Mouse (Mus musculus): Measurements from ENCODE around the gene Map3k1. TPM values are rescaled to one million over a fixed set of nuclear protein-coding genes. Genes with fewer than 3 reads are reported as not detected.

Gene Map3k1
- total RNA-seq, 2 experiments from 2014 or later: 82.1 to 87.5 TPM

DNA sequence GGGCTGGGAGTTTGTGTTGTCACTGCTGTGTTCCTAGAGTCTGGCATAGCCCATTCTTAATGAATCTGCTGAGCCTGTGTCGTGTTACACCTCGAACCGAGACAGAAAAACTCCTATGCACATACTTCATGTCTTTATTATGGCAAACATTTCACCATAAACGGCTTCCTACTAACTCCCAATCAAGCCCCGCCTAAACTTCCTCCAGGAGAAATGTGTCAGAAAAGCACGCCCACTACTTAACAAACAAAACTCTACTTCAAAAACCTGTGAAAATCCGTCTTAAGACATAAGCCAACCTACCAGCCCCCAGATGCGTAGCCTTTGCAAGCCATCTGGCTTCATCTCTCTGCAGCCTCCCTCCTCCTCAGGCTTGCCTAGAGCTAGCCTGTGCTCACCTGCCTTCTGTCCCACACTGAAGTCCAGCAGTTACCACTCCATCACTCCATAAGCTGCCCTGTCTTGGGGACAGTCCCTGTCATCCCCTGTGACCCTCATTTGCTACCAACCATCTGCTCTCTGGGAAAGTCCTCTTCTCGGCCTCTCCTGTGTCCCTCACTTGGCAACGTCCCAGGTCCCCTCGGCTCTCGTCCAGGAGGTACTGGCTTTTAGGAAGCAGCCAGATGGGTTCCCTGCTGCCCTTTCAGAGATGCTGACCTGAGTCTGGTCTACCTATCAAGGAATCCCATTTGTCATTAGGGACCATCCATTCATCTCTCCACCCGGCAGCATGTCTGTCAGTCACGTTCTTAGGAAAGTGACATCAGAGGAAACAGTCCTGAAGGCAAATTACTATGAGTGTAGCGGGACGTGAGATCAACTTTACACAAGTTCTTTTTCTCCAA, 16.4 kb downstream of the Map3k1 start:
- DNase-seq (ENCODE audit: low spot score in 2 of 2): no peak

DNA sequence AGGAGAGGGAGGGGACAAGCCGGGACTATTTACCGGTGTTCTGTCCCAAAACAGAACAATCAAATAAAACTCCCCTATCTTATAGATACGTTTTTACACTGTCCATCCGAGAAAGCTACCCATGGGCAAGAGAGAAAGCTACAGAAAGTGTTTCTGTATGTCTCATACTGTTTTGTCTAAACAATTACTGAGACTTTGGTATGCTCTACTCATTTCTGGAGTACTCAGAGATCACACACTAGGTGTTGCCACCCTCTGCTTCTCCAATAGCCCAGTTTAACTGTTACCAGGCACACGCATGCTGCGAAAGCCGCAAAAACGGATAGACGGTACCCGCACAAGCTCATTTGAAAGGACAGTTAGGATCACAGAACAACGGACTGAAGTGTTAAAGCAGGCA, 17.2 kb downstream of the Map3k1 start:
- no peak for DNase-seq (ENCODE audit: low spot score in 2 of 2)

DNA sequence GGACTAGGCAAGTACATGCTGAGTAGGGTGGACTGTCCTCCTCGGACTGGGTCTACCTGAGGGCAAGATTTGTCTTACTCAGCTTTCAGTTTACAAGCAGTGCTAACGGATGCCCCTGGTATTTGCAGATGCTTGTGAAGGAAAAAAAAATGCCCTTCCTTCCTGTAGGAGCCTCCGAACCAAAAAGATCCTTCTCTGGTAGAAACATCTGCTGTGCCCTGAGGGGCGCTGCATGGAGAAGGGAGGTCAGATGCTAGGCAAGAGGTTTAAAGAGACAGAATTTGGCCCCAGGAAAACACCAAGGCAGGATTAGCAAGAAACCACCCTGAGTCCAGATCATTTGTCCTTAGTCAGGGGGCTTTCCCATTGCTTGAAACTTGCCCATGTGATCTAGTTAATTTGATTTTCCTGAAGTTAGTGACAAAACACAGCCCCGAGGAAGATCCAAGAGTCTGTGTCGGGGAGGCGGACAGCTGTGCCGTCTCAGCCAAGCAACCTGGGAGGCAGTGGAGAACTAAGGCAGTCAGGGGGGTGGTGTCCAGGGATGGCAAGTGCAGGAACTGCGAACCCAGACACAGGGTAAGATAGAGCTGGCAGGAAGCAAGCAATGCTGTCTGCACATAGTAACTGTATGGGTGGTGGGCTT, 19.2 kb downstream of the Map3k1 start:
- no peak for DNase-seq (ENCODE audit: low spot score in 2 of 2)

DNA sequence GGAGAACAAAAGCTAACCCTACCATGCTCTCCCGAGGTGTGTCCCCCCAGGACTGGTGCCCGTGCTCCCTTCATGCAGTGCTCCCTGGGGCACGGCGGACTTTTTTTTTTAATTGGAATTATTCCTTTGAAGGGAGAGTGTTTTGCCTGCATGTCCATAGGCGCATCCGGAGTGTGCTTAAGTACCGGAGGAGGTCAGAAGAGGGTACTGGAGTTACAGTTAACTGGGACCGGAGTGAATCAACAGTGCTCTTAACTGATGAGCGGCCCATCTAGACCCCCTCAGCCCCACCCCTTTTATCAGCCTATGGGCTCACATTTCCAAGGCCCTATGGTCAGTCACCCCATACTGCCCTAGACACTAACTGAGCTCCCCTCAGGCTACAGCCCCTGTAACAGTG, 19.9 kb downstream of the Map3k1 start:
- DNase-seq (ENCODE audit: low spot score in 2 of 2): no peak

DNA sequence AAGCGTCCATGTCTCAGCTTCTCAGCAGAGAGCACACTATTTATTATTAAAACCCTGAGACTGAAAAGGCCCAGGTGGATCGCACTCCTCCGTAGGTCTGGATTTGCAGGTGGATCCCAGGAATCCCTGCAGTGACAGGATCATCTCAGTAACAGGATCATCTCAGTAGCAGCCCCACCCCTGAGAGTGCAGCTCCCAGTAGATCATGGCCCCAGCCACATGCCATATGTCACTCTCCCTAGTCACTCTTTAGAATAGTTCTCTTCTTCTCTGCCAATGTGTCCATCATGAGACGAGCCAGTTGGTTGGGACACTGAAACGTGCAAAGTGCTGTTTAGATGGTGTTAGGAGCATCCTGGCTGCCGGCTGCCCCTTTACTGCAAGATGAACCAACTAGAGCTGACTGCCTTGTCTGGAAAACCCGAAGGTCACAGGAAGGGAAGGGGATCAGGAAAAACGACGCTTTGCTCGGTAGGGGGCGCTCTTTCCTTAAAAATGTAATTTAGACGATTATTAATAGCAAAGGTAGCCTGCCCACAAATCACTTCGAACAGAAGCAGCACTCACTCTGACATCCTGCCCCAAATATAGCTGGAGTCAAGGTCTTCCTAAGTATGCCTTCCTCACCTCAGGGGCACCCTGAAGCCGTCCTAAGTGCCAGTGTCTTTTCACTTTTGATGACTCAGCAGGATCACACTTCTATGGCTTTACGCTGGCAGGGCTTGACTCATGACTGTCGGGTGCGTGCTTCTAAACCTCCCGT, 20.8 kb downstream of the Map3k1 start:
- peak; percentile 56 to 82 for DNase-seq (ENCODE audit: low spot score in 2 of 2)

DNA sequence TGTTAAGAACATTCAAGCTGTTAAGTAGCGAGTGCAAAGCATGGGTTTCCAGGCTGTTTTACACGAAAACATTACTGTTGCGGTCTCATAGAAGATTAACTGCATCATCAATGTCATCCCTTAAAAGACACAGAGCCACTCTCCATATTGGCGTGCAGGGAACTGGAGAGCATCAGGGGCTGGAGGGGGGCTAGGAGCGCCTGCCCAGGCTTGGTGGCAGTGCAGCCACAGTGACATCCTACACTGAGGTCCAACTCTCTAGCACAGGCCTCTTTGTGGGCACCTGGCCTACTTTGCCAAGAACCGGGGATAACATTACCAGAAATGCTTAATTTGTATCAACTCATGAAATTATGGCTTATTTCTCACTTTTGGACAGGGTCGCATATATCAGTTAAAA, 22.2 kb downstream of the Map3k1 start:
- no peak for DNase-seq (ENCODE audit: low spot score in 2 of 2)

DNA sequence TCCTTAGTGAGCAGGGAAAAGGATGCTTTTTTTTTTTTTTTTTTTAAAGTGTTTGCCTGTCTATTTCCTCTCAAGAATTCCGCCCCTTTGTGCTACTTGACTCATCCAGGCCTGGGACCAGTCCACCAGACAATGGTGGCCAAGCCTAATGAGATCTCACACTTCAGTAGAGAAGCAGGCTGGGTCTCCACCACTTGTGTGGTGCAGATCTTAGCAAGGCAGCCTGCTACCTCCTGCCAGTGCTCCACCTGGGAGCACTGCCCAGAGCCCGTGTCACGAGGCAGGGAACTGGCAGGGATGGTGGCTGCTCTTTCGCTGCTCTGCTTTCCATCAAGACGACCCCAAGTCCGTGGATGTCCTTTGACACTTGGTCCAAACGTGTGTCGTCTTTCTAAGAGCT, 25.3 kb downstream of the Map3k1 start:
- no peak for DNase-seq (ENCODE audit: low spot score in 2 of 2)

DNA sequence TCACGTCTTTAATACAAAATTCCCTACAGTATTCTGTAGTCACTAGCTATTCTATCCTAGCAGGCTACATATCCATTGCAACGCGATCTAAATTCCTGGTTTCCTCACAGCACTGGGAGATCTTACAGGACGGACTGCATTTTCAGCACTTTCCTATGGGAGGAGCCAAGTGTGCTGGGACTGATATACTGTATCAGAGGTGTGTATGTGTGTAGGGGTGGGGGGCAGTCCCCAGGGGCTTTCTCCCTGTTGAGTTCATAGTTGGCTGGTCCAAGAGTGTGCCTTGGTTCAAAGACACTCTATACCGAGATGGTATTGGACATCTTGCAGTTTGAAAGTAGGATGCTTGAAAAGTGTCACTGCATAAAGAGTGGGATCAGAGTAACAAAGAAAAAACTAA, 29.3 kb downstream of the Map3k1 start:
- DNase-seq (ENCODE audit: low spot score in 2 of 2): no peak

DNA sequence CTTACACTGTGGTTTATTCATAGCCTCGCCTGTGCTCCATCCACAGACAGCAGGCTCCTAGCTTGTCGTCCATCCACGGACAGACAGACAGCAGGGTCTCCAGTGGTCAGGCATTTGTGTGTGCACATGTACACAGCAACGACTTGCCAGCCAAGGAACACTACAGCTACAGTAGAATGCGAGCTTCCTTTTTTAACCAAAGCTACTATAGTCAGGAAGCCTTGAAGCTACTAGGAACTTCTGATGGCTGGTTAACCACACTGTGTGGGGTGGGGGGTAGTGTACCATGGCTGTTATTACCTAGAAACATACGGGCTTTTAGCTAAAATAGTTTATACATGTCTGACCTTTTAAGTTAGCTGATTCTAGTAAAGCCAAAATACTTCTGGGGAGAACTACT, 30.2 kb downstream of the Map3k1 start:
- no peak for DNase-seq (ENCODE audit: low spot score in 2 of 2)

DNA sequence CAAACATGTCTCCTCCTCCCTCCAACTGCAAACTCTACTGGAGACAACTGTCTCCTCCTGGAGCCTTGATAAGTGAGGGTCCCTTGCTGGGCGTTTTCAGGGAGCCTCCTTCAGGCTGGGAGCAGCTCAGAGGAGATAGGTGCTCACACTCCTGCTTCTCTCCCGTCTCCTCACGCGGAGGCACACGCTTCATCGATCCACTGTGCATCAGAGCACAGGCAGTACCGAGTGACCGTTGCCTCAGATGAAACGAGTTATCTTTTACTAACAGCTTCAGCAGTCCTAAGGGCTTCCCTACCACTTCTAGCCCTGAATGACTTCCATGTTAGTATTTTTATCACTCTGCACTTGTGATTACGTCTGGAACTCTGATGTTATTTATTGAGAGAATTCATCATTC, 30.9 kb downstream of the Map3k1 start:
- DNase-seq (ENCODE audit: low spot score in 2 of 2): no peak

DNA sequence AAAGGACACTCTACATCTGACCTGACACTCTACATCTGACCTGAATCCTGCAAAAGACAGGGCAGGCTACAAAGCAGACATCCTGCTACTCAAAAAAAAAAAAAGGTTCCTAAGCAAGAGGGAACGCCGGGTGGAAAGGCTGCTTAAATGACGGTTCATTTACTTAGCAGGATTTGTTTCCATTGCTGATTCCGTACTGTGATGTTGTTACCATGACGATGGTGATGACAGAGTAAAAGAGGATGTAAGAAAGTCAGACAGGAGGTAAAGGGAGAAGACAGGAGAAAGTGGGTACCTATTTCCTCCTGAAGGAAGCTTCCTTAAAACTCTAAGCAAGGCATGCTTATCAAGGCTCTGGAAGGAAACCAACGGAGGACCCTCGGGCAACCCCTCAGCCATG, 31.6 kb downstream of the Map3k1 start:
- DNase-seq (ENCODE audit: low spot score in 2 of 2): no peak

DNA sequence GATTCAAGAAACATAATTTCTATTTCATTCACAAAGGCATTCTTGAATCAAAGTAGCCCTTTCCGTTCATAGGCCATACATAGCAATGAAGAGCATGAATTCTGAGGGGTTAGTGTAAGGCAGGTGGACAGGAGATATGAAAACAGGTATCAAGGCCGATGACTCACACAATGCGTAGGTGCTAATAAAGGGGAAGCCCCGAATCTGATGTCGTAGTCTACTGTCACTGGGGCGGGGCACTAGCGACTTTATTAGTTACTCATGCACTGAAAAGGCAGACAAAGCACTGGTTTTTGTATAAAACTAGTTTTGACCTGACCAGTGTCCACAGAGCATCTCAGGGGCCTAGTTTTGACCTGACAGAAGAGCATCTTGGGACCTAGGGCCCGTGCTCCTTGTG, 36.7 kb downstream of the Map3k1 start:
- no peak for DNase-seq (ENCODE audit: low spot score in 2 of 2)

DNA sequence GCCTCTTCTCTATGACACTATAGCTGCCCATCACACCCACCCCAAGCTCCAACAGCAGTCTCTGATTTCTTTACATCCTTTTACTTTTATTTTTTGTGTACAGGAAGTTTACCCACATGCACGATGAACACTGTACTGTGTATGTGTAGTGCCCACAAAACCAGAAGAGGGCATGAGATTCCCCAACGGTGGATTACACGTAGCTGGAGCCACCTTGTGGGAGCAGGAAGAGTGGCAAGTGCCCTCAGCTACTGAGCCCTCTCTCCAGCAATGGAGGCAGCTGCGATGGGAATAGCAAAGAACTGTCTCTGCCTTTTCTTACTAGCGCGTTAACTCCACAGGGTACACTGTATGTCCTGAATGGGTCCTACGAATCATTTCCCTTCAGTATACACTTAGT, 37.6 kb downstream of the Map3k1 start:
- no peak for DNase-seq (ENCODE audit: low spot score in 2 of 2)

DNA sequence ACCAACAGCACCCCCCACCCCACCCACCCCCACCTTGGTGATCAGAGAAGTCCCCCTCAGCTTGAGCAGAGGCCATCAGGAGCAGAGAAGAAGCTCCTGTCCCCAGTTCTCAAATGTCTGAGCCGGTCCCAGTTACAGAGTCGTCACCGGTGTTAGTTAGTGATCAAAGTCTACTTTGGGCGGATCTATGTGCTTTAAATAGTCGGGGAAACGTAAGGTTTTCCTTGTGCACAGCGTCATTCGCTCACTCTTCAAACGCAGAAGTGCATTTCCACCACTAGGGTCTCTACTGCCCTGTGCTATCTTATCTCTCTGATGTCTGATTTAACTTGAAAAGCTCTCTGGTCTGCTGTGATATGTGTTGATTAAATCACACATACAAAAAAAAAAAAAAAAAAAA, 38.0 kb downstream of the Map3k1 start:
- no peak for DNase-seq (ENCODE audit: low spot score in 2 of 2)

DNA sequence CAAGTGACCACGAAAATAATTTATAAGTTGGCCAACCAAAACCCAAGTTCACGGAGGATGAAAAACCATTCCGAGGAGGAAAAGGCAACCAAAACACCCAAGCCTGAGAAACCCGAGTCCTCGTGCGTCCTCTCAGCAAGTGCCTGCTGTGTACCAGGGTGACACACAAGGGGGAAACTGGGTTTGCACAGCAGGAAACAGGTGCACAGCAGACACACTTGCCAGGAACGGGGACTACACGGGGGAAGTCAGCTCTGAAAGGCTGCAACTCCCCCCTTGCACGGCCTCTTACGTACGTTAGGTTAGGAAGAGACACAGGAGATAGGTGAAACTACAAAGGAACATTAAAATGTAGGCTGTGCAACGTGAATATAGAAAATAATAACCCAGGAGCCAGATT, 46.3 kb downstream of the Map3k1 start:
- DNase-seq (ENCODE audit: low spot score in 2 of 2): no peak

DNA sequence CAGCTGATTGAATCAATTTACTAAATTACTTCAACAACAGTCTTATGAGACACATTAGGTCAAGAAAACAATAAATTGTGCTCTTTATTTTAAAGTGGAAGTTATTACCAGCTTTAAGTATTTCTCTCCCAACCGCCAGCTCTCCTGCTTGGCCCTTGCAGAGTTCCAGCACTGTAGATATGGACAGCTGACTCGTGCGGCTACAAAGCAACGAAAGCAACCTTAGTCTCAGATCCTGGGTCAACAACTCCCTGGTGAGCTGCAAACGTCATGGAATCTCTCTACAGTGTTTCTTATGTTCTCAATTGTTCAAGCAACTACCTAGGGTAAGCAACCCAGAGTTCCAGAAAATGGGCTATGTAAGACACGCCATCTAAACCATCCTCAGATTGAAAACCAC, 51.8 kb downstream of the Map3k1 start:
- DNase-seq (ENCODE audit: low spot score in 2 of 2): no peak

DNA sequence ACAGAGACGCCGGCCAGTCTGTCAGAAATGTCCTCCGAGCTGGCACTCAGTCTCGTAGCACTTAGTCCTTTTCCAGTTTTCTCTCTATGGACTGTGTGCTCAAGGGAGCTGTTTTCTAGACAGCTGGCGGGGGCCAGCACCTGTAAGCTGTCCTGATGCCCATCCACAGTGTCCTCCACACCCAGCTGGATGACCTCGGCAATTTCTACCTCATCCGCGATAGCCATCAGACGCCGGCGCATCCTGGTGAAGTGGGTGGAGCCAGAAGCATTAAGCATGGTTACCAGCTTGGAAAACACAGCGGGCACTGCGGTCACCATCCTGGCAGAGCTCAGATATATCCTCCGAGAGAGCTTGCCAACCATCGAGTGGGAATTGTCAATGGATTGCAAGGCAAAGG, 52.9 kb downstream of the Map3k1 start:
- no peak for DNase-seq (ENCODE audit: low spot score in 2 of 2)

DNA sequence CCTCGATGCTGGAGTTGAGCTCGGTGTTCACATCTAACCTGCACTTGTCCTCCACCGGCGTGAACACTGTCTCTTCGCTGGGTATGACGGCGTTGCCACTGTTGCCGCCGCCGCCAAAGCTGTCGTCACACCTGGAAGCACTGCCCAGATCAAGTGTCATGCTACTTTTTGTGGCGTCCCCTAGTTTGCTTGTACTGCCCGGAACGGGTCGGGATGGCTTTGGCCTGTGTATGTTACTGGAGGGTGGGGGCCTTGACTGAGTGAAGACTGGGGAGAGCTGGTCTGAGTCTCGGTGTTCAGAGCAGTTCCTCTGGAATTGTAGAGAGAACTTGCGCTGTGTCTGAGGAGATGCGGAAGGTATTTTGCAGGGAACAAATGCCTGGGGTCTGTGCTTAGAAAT, 53.4 kb downstream of the Map3k1 start:
- DNase-seq (ENCODE audit: low spot score in 2 of 2): no peak

DNA sequence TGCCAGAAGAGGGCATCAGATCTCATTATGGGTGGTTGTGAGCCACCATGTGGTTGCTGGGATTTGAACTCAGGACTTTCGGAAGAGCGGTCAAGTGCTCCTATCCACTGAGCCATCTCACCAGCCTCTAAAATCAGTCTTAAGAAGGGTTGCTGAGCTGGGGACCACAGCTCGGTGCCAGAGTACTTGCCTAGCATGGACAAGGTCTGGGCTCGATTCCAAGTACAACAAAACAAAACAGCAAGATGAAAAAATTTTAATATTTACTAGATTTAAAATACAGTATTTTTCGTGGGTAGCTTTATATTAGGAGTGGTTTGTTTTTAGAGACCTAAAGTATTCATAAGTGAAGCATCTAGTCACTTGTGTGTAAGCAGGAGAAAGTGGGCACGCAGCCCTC, 55.5 kb downstream of the Map3k1 start:
- DNase-seq (ENCODE audit: low spot score in 2 of 2): no peak

DNA sequence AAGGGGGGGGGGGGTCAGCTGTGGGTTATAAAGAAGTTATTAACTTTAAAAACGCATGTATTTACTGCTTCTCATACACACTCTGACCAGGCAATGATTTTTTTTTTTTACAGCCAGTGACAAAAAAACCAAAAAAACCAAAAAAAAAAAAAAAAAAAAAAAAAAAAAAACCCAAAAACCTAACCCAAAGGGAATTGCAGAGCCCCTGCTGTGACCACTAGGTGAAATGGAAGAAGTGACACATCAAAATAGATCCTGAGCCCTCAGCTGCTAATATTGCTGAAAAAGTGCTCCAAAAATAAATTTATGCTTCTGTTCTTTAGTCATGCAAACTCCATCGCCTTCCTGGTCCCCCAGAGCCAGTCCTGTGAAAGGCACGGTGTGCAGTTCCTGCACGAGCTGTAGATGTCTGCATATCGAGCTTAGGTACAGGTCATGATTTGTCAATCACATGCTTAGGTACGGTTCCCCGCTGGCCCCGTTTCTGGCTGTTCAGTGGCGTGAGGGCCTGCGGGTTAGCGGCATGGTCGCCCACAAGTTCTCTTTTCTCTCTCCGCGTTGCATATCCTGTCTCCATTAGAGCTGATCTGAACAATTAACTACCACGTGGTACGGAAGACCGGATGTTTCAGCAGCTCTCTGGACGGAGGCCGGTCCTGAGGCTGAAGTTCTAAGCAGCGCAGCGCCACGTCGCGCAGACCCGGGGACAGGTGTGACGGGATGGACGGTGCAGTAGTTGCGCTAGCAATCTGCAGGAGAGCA, 60.3 kb downstream of the Map3k1 start:
- no peak for DNase-seq (ENCODE audit: low spot score in 2 of 2)

DNA sequence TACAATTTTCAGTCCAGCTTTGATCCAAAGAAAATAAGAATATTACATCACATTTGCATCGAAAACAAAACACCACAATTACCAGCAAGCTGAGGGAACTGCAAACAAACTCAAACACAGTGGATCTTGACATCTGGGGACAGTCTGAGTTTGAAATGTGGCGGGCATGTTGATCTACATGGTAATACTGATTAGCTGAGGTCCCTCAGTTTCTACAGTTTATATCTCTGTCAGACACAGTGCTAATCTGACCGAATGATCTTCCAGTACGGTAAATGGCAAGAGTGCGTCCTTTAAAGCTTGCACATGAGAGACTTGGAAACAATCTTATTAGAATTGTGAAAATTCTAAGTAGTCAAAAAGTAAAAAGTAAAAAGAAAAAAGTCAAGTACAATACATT, 62.0 kb downstream of the Map3k1 start:
- no peak for DNase-seq (ENCODE audit: low spot score in 2 of 2)

DNA sequence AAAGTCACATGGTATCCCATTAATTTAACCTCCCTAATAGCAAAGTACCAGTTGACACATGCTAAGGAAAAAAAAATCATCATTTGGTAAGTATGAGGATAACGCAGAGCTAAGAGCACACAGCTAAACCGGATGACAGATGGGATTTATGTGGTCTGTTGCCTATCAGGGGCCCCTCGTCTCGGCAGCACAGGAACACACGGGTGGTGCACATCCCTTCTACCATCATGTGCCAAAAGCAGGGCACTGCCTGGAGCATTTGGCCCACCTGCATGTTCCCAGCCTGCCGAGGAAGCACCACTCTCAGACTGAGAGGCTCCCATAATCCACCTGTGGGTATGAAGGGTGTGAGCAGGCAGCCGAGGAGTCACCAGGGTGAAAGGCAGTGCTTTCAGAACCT, 63.6 kb downstream of the Map3k1 start:
- DNase-seq (ENCODE audit: low spot score in 2 of 2): no peak
